Mouse (Mus musculus) adrenal gland, postnatal 10 days (tissue): ENCODE measurements around the gene Olfr910. TPM values are rescaled to one million over a fixed set of nuclear protein-coding genes. Genes with fewer than 3 reads are reported as not detected.

Source experiments
- DNase-seq: peaks from one replicate; pipeline ENCODE4 v3.0.0; 2021; ENCODE audit warnings: mixed read lengths
- long read RNA-seq, 2 experiments: library from polyadenylated mRNA; stranded (forward); transcript quantifications; one replicate each; pipeline ENCODE4 v2.0.0; 2021
- total RNA-seq, 2 experiments: library from RNA; stranded (reverse); gene quantifications; 2 replicates each; pipeline ENCODE4 v1.2.3; 2021

The Olfr910 gene
- total RNA-seq = not detected
- long read RNA-seq, experiment 1 = 0 reads
- long read RNA-seq, experiment 2 = 0 reads

- no peak for DNase-seq
Observed at GRCm38 (mm10) chr9:38537549-38537948, at the start of gene Olfr910. Gene Olfr910, plus strand, starts transcription at chr9:38537849.

GRCm38 (mm10) chr9:38495501-38495900 is 42.1 kb upstream of the Olfr910 start, which contains the start of gene Olfr907:
Gene Olfr907, plus strand, starts transcription at chr9:38495801.
- no peak for DNase-seq

GRCm38 (mm10) chr9:38512353-38512752 is 25.3 kb upstream of the Olfr910 start:
- DNase-seq = no peak

GRCm38 (mm10) chr9:38521280-38521679 is 16.4 kb upstream of the Olfr910 start, which contains the start of gene Olfr911-ps1:
Gene Olfr911-ps1, plus strand, starts transcription at chr9:38521580.
- DNase-seq = no peak

GRCm38 (mm10) chr9:38579878-38580277 is 42.2 kb downstream of the Olfr910 start, which contains the start of gene Olfr912:
Gene Olfr912, plus strand, starts transcription at chr9:38580178.
- DNase-seq = no peak

Other genes with a start within 250 kb of the Olfr910 start
- gene Olfr896-ps1, start 246.7 kb upstream of the Olfr910 start, total RNA-seq = not detected
- gene Olfr25, start 208.8 kb upstream of the Olfr910 start, total RNA-seq = not detected
- not detected for gene Olfr898, start 189.4 kb upstream of the Olfr910 start, total RNA-seq
- gene Olfr250, start 171.0 kb upstream of the Olfr910 start, total RNA-seq = not detected
- gene Olfr251, start 160.8 kb upstream of the Olfr910 start, total RNA-seq = not detected
- not detected for gene Olfr147, start 136.2 kb upstream of the Olfr910 start, total RNA-seq
- gene Olfr901, start 108.4 kb upstream of the Olfr910 start, total RNA-seq = not detected
- gene Olfr902, start 90.2 kb upstream of the Olfr910 start, total RNA-seq = not detected
- gene Olfr904, start 74.7 kb upstream of the Olfr910 start, total RNA-seq = not detected
- not detected for gene Olfr905, start 66.7 kb upstream of the Olfr910 start, total RNA-seq
- gene Olfr906, start 50.8 kb upstream of the Olfr910 start, total RNA-seq = not detected
- not detected for gene Olfr907, start 42.0 kb upstream of the Olfr910 start, total RNA-seq
- gene Olfr911-ps1, start 16.3 kb upstream of the Olfr910 start, total RNA-seq = not detected
- not detected for gene Olfr912, start 42.3 kb downstream of the Olfr910 start, total RNA-seq
- gene Olfr913, start 54.9 kb downstream of the Olfr910 start, total RNA-seq = not detected
- not detected for gene Olfr914, start 67.3 kb downstream of the Olfr910 start, total RNA-seq
- gene Olfr916, start 122.0 kb downstream of the Olfr910 start, total RNA-seq = not detected
- not detected for gene Olfr917, start 128.0 kb downstream of the Olfr910 start, total RNA-seq
- not detected for gene Olfr918, start 136.8 kb downstream of the Olfr910 start, total RNA-seq
- not detected for gene Olfr919, start 165.8 kb downstream of the Olfr910 start, total RNA-seq
- gene Vwa5a, start 180.4 kb downstream of the Olfr910 start, total RNA-seq = 10 to 100 TPM; 33.2 to 37.9 TPM
- under 1 TPM; 0.09 to 0.30 TPM for gene Olfr920, start 214.4 kb downstream of the Olfr910 start, total RNA-seq
- gene Olfr921, start 235.2 kb downstream of the Olfr910 start, total RNA-seq = not detected